Mouse (Mus musculus): ENCODE measurements around the gene Ablim2. TPM values are rescaled to one million over a fixed set of nuclear protein-coding genes. Genes with fewer than 3 reads are reported as not detected.

Gene Ablim2
- polyA plus RNA-seq, 1 experiment from 2014 or later: 6.6 TPM

- no peak overlapping the region for H3K4me3 ChIP-seq (replicated peaks)
- WGBS: 77% methylated on average over 3 of the region's 3 CpGs
- no peak for ATAC-seq
- no peak overlapping the region for H3K27ac ChIP-seq
- no peaks in the 10 kb centered on the region for H3K9me3 ChIP-seq
- H3K36me3 ChIP-seq: no peaks in the 10 kb centered on the region
- H3K9ac ChIP-seq (replicated peaks): no peak overlapping the region
- no peaks in the 10 kb centered on the region for H3K4me1 ChIP-seq (replicated peaks)
- no peak overlapping the region for H3K4me2 ChIP-seq (replicated peaks)
- no peaks in the 10 kb centered on the region for H3K27me3 ChIP-seq
Measured at GRCm38 (mm10) chr5:35725840-35726239, 31.8 kb upstream of the Ablim2 start.

- ATAC-seq: no peak
- H3K27ac ChIP-seq: no peak overlapping the region
- no peaks in the 10 kb centered on the region for H3K4me1 ChIP-seq (replicated peaks)
- H3K9me3 ChIP-seq: no peaks in the 10 kb centered on the region
- no peak overlapping the region for H3K4me2 ChIP-seq (replicated peaks)
- 94% methylated on average over 5 of the region's 5 CpGs for WGBS
- no peaks in the 10 kb centered on the region for H3K27me3 ChIP-seq
- no peaks in the 10 kb centered on the region for H3K36me3 ChIP-seq
- H3K9ac ChIP-seq (replicated peaks): no peak overlapping the region
- H3K4me3 ChIP-seq (replicated peaks): no peak overlapping the region
Measured at GRCm38 (mm10) chr5:35727447-35727846, 30.2 kb upstream of the Ablim2 start.

- no peaks in the 10 kb centered on the region for H3K27me3 ChIP-seq
- H3K4me1 ChIP-seq (replicated peaks): no peaks in the 10 kb centered on the region
- H3K4me2 ChIP-seq (replicated peaks): no peak overlapping the region; the same call in 1 of the 2 replicates
- H3K27ac ChIP-seq: no peak overlapping the region
- H3K4me3 ChIP-seq (replicated peaks): no peak overlapping the region
- no peak overlapping the region for H3K9ac ChIP-seq (replicated peaks)
- no peak for ATAC-seq
- H3K36me3 ChIP-seq: no peaks in the 10 kb centered on the region
- 91% methylated on average over 12 of the region's 12 CpGs for WGBS
- no peaks in the 10 kb centered on the region for H3K9me3 ChIP-seq
Measured at GRCm38 (mm10) chr5:35728344-35728956, 29.2 kb upstream of the Ablim2 start.

- H3K9me3 ChIP-seq: no peaks in the 10 kb centered on the region
- no peaks in the 10 kb centered on the region for H3K27me3 ChIP-seq
- no peak overlapping the region; the same call in 1 of the 2 replicates for H3K4me2 ChIP-seq (replicated peaks)
- H3K4me1 ChIP-seq (replicated peaks): no peaks in the 10 kb centered on the region
- no peak overlapping the region for H3K9ac ChIP-seq (replicated peaks)
- no peak overlapping the region for H3K4me3 ChIP-seq (replicated peaks)
- no peak for ATAC-seq
- whole genome bisulfite sequencing: 60% methylated on average over 11 of the region's 11 CpGs
- no peaks in the 10 kb centered on the region for H3K36me3 ChIP-seq
- H3K27ac ChIP-seq: peak overlapping the region; percentile 41; the same call in 1 of the 2 replicates
Measured at GRCm38 (mm10) chr5:35728957-35729460, 28.7 kb upstream of the Ablim2 start.

DNA sequence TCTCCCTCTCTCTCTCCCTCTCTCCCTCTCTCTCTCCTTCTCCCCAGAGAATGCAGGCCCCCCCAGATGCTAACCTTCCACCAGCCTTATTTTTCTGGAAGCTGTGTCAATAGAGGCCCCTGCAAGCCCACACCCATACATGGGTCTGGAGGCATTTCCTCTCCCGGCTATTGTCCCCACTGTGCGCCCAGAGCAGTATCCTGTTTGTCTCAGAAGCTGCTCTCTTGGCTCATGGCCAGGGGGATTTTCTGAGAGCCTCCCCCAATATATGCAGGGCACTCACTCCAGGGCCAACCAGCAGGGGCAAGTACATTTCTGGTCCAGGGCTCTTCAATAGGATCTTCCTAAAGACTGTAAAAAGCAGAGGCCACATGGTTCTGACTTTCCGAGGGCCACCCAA lies 27.8 kb upstream of the Ablim2 start:
- Histone ChIP-seq H3K4me2 (replicated peaks) (no peak overlapping the region), H3K27ac (no peak overlapping the region), H3K4me3 (replicated peaks) (no peak overlapping the region), H3K9ac (replicated peaks) (no peak overlapping the region), H3K9me3 (no peaks in the 10 kb centered on the region), H3K4me1 (replicated peaks) (no peaks in the 10 kb centered on the region), H3K36me3 (no peaks in the 10 kb centered on the region), H3K27me3 (no peaks in the 10 kb centered on the region)
- ATAC-seq: no peak
- 70% methylated on average over 3 of the region's 3 CpGs for WGBS

GRCm38 (mm10) chr5:35730552-35730951 lies 27.1 kb upstream of the Ablim2 start:
- Histone ChIP-seq H3K4me1 (replicated peaks) (no peaks in the 10 kb centered on the region), H3K27me3 (no peaks in the 10 kb centered on the region), H3K4me2 (replicated peaks) (no peak overlapping the region), H3K9ac (replicated peaks) (no peak overlapping the region), H3K36me3 (no peaks in the 10 kb centered on the region), H3K27ac (no peak overlapping the region), H3K9me3 (no peaks in the 10 kb centered on the region), H3K4me3 (replicated peaks) (no peak overlapping the region)
- 73% methylated on average over 1 of the region's 1 CpGs for WGBS
- ATAC-seq: no peak

GRCm38 (mm10) chr5:35731006-35731405 lies 26.7 kb upstream of the Ablim2 start:
- no peaks in the 10 kb centered on the region for H3K9me3 ChIP-seq
- H3K27me3 ChIP-seq: no peaks in the 10 kb centered on the region
- H3K4me3 ChIP-seq (replicated peaks): no peak overlapping the region
- no peak overlapping the region for H3K4me2 ChIP-seq (replicated peaks)
- no peaks in the 10 kb centered on the region for H3K4me1 ChIP-seq (replicated peaks)
- H3K27ac ChIP-seq: no peak overlapping the region
- no peaks in the 10 kb centered on the region for H3K36me3 ChIP-seq
- 94% methylated on average over 4 of the region's 4 CpGs for WGBS
- H3K9ac ChIP-seq (replicated peaks): no peak overlapping the region
- no peak for ATAC-seq

DNA sequence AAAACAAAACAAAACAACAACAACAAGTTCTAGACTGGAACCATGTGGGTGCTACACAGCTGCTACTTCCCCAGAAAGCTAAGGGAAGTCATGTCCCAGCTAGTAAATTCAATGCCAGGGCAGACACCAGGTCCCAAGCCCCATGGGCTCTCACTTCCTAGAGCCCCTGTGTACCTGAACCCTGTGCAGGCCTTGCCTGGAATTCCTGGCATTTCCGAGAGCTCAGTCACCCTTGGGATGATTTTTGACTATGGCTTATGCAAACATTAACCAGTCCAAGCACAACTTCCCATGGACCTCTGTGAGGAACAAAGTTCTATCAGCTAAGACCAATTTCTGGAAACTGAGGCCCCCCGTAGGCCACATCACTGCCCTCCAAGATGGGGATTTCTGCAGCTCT lies 24.2 kb upstream of the Ablim2 start:
- WGBS: 82% methylated on average over 2 of the region's 2 CpGs
- ATAC-seq: no peak
- H3K4me3 ChIP-seq (replicated peaks): no peak overlapping the region
- H3K27me3 ChIP-seq: no peaks in the 10 kb centered on the region
- H3K9ac ChIP-seq (replicated peaks): no peak overlapping the region
- no peaks in the 10 kb centered on the region for H3K36me3 ChIP-seq
- no peak overlapping the region for H3K4me2 ChIP-seq (replicated peaks)
- H3K4me1 ChIP-seq (replicated peaks): no peaks in the 10 kb centered on the region
- H3K27ac ChIP-seq: no peak overlapping the region
- H3K9me3 ChIP-seq: no peaks in the 10 kb centered on the region

- no peak overlapping the region for H3K4me2 ChIP-seq (replicated peaks)
- H3K36me3 ChIP-seq: no peaks in the 10 kb centered on the region
- WGBS: 81% methylated on average over 20 of the region's 20 CpGs
- H3K9me3 ChIP-seq: no peaks in the 10 kb centered on the region
- no peak overlapping the region for H3K27ac ChIP-seq
- no peak overlapping the region for H3K9ac ChIP-seq (replicated peaks)
- H3K4me3 ChIP-seq (replicated peaks): no peak overlapping the region
- ATAC-seq: no peak
- H3K4me1 ChIP-seq (replicated peaks): no peaks in the 10 kb centered on the region
- H3K27me3 ChIP-seq: peaks cover 11% of the 10 kb centered on the region
Measured at GRCm38 (mm10) chr5:35737231-35737901, 20.3 kb upstream of the Ablim2 start.

- ATAC-seq: no peak
- H3K4me1 ChIP-seq (replicated peaks): no peaks in the 10 kb centered on the region
- no peaks in the 10 kb centered on the region for H3K36me3 ChIP-seq
- H3K4me2 ChIP-seq (replicated peaks): no peak overlapping the region
- H3K27me3 ChIP-seq: peaks cover 11% of the 10 kb centered on the region
- 70% methylated on average over 2 of the region's 2 CpGs for WGBS
- H3K27ac ChIP-seq: no peak overlapping the region
- H3K9me3 ChIP-seq: no peaks in the 10 kb centered on the region
- H3K4me3 ChIP-seq (replicated peaks): no peak overlapping the region
- H3K9ac ChIP-seq (replicated peaks): no peak overlapping the region
Measured at GRCm38 (mm10) chr5:35739005-35739404, 18.7 kb upstream of the Ablim2 start.

DNA sequence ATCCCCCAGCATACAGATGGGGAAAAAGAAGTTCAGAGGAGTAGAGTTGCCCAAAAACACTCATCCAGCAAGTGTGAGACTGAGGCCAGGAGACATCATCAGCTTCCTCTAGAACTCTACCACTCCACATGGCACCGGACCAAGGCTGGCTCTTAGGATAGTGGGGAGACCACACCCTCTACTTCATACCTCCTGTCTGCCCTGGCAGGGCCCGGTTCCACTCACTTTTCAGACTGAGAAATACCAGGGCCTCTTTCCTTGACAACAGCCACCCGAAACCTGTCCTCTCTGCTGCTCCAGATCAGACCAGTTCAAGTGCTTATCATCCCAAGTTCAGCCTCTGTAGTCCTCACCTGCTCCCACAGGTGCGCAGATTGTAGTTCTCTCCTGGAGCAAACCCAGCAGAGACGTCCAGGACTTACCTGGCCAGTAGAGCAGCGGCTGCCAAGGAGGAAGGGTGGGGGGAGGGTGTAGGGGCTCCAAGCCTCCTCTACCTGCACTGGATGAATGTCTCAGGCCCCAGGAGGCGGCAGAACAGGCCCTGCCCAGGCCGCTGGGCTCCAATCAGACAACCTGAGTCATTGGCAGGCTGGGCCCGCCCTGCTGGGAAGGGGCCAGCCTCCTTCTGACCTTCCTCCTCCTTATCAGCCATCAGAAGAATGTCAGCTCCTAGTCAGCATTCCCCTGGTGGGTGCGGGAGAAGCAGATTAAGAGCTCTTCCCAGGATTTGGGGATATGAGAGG lies 18.0 kb upstream of the Ablim2 start, which contains the start of gene Sh3tc1:
Sh3tc1 (minus strand) TSS at position 452 of the 743 bp plus-strand sequence.
- ATAC-seq: no peak
- Histone ChIP-seq H3K4me3 (replicated peaks) (no peak within 1 kb of the TSS), H3K27ac (no peak within 1 kb of the TSS), H3K36me3 (no peaks in the 10 kb centered on the region), H3K4me2 (replicated peaks) (no peak within 1 kb of the TSS), H3K9me3 (no peaks in the 10 kb centered on the region), H3K9ac (replicated peaks) (no peak within 1 kb of the TSS), H3K27me3 (peaks cover 11% of the 10 kb centered on the region), H3K4me1 (replicated peaks) (no peaks in the 10 kb centered on the region)
- WGBS: 25% methylated on average over 10 of the region's 10 CpGs

DNA sequence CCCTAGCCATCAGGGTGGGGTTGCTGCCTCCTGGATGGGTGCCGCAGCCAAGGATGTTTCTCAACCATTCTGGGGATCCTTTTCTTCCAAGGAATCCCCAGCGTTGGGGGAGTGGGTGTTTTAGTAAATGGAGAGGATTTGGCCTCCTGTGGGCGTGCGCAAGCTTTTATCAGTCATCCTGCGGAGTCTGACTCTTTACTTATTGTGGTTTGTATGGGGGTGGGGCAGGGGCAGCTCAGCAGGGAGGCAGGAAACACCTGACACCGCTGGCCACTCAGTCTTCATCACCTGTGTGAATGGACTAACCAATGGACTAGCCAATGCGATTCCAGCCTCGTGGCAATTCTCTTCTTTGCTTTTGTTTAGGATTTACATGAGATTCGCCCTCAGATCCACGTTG lies 17.0 kb upstream of the Ablim2 start:
- Histone ChIP-seq H3K4me3 (replicated peaks) (no peak overlapping the region), H3K9me3 (no peaks in the 10 kb centered on the region), H3K27me3 (peaks cover 11% of the 10 kb centered on the region), H3K4me1 (replicated peaks) (no peaks in the 10 kb centered on the region), H3K4me2 (replicated peaks) (no peak overlapping the region), H3K36me3 (no peaks in the 10 kb centered on the region), H3K27ac (no peak overlapping the region), H3K9ac (replicated peaks) (no peak overlapping the region)
- ATAC-seq: no peak
- WGBS: 8% methylated on average over 10 of the region's 10 CpGs

All from midbrain, embryonic 13.5 days (tissue).